Mouse (Mus musculus) CD8-positive naive resting alpha-beta T cell, adult 2 months (primary cell): ENCODE measurements around the gene Mybbp1a.

Experiments used
- DNase-seq, 2 experiments: peaks; one replicate each; pipeline ENCODE4 v3.0.0; 2022; ENCODE audit warnings: low read depth in 2 of 2, low spot score in 2 of 2

Gene Mybbp1a

GRCm38 (mm10) chr11:72440965-72441664 lies at the start of gene Mybbp1a:
TSS of gene Mybbp1a (plus strand) at chr11:72441355.
- peak; percentile 97 to 99 for DNase-seq

- DNase-seq = no peak
Measured at GRCm38 (mm10) chr11:72393243-72393642, 47.9 kb upstream of the Mybbp1a start.

- DNase-seq = no peak
Measured at GRCm38 (mm10) chr11:72393669-72394068, 47.5 kb upstream of the Mybbp1a start.

- DNase-seq = no peak
Measured at GRCm38 (mm10) chr11:72394694-72395093, 46.5 kb upstream of the Mybbp1a start.

GRCm38 (mm10) chr11:72395652-72396051 lies 45.5 kb upstream of the Mybbp1a start:
- no peak for DNase-seq

GRCm38 (mm10) chr11:72396621-72397020 lies 44.5 kb upstream of the Mybbp1a start:
- no peak for DNase-seq

GRCm38 (mm10) chr11:72397072-72397471 lies 44.1 kb upstream of the Mybbp1a start:
- no peak for DNase-seq

GRCm38 (mm10) chr11:72397811-72398525 lies 43.2 kb upstream of the Mybbp1a start:
- DNase-seq = no peak

- no peak for DNase-seq
Measured at GRCm38 (mm10) chr11:72401068-72401467, 40.1 kb upstream of the Mybbp1a start.

- no peak for DNase-seq
Measured at GRCm38 (mm10) chr11:72402017-72402416, 39.1 kb upstream of the Mybbp1a start.

- DNase-seq = no peak
Measured at GRCm38 (mm10) chr11:72402969-72403368, 38.2 kb upstream of the Mybbp1a start.

- DNase-seq = no peak
Measured at GRCm38 (mm10) chr11:72405532-72405931, 35.6 kb upstream of the Mybbp1a start.

- no peak for DNase-seq
Measured at GRCm38 (mm10) chr11:72406079-72406675, 35.0 kb upstream of the Mybbp1a start.

GRCm38 (mm10) chr11:72407081-72407480 lies 34.1 kb upstream of the Mybbp1a start:
- no peak for DNase-seq

- no peak for DNase-seq
Measured at GRCm38 (mm10) chr11:72407574-72407973, 33.6 kb upstream of the Mybbp1a start.

GRCm38 (mm10) chr11:72408451-72409170 lies 32.5 kb upstream of the Mybbp1a start:
- DNase-seq = no peak

- DNase-seq = no peak
Measured at GRCm38 (mm10) chr11:72409649-72410385, 31.3 kb upstream of the Mybbp1a start.

GRCm38 (mm10) chr11:72410521-72411092 lies 30.5 kb upstream of the Mybbp1a start:
- DNase-seq = no peak

GRCm38 (mm10) chr11:72411093-72411921 lies 29.8 kb upstream of the Mybbp1a start, which contains the start of gene Smtnl2:
TSS of gene Smtnl2 (minus strand) at chr11:72411713.
- DNase-seq = no peak

GRCm38 (mm10) chr11:72411945-72412344 lies 29.2 kb upstream of the Mybbp1a start:
- DNase-seq = no peak
